Mouse (Mus musculus) heart, adult 2 months (tissue): ENCODE results near the gene C530008M17Rik. TPM values are rescaled to one million over a fixed set of nuclear protein-coding genes. Genes with fewer than 3 reads are reported as not detected.

Source experiments
- DNase-seq, 2 experiments: peaks; one replicate each; pipeline ENCODE4 v3.0.0; 2021
- H3K27ac ChIP-seq: fragments of 200-600 bp; 2 replicates; pipeline ENCODE4 v1.8.1; 2022
- H3K27me3 ChIP-seq: fragments of 200-500 bp; 2 replicates; pipeline ENCODE4 v1.6.1; 2012; ENCODE audit warnings: mild to moderate bottlenecking, low read length, inconsistent platforms, mixed read lengths; ENCODE audit not compliant: control insufficient read depth, insufficient read depth
- H3K36me3 ChIP-seq: fragments of 200-500 bp; 2 replicates; pipeline ENCODE4 v1.6.1; 2012; ENCODE audit warnings: low read length, inconsistent platforms; ENCODE audit not compliant: control insufficient read depth, insufficient read depth
- H3K4me1 ChIP-seq: fragments of 200-500 bp; 2 replicates; pipeline ENCODE4 v1.6.1; 2011; ENCODE audit warnings: low read length; ENCODE audit not compliant: control insufficient read depth, insufficient read depth
- H3K4me3 ChIP-seq: fragments of 200-600 bp; 2 replicates; pipeline ENCODE4 v1.8.1; 2022
- H3K79me2 ChIP-seq: fragments of 200-500 bp; replicated peaks from 2 replicates; pipeline ENCODE4 v1.6.1; 2012; ENCODE audit warnings: mild to moderate bottlenecking, inconsistent platforms, low read length, moderate library complexity, mixed read lengths; ENCODE audit not compliant: control insufficient read depth, insufficient read depth
- H3K9ac ChIP-seq: fragments of 200-500 bp; 2 replicates; pipeline ENCODE4 v1.6.1; 2012; ENCODE audit warnings: low read depth, mild to moderate bottlenecking, control low read depth, inconsistent platforms, low read length, mixed read lengths
- CTCF ChIP-seq: fragments of 200-600 bp; IDR thresholded peaks from 2 replicates; pipeline ENCODE4 v1.8.1; 2022; ENCODE audit warnings: antibody characterized with exemption, mild to moderate bottlenecking, moderate library complexity
- EP300 ChIP-seq: fragments of 200-500 bp; IDR thresholded peaks from 2 replicates; pipeline ENCODE4 v1.6.1; 2011; ENCODE audit warnings: low read depth, low read length, control low read depth; ENCODE audit not compliant: insufficient read depth
- POLR2A ChIP-seq: fragments of 200-500 bp; IDR thresholded peaks from 2 replicates; pipeline ENCODE4 v1.6.1; 2011; ENCODE audit warnings: mild to moderate bottlenecking, low read depth, low read length, control low read depth; ENCODE audit not compliant: insufficient read depth
- WGBS: fragments of 180-500 bp; shearing (Covaris S2); methylation state at CpG from one replicate; pipeline ENCODE4 v1.1.7; 2018; 5-methylcytosine and 5-hydroxymethylcytosine counted together
- intact Hi-C: fragments of 180-260 bp; cut with DNase I; formaldehyde crosslinking; loops from one replicate; pipeline ENCODE4 v1.15.1; 2025
- polyA plus RNA-seq: library from polyadenylated mRNA; depleted of rRNA; stranded (reverse); fragments of >200 nt; gene quantifications from 2 replicates; pipeline ENCODE4 v1.2.3, GENCODE M21; 2012
- total RNA-seq, 2 experiments: library from RNA; stranded (reverse); gene quantifications; 2 replicates each; pipeline ENCODE4 v1.2.3; 2021

Gene C530008M17Rik
- total and polyA plus RNA-seq, 3 experiments = 1.5 to 5.4 (median 2.4) TPM

DNA sequence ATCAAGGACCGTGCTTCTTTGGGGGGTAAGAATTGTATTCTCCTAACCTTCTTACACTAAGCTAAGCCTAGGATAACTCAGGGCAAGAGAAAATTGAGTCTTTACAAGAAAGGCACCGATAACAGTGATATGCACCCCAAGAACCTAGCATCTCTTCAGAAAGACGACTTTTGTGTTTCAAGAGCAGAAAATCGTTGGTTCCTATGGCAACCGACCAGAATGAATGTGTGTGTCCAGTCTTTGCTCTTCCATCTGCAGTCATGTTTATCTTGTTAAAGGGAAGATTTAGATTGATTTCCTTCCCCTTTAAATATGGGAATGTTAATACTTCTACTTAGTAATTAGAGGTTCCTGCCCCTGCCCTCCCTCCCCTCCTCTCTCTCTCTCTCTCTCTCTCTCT, 27.1 kb downstream of the C530008M17Rik start:
- no peaks in the 10 kb centered on the region for H3K79me2 ChIP-seq
- intact Hi-C loops = no loop called here

DNA sequence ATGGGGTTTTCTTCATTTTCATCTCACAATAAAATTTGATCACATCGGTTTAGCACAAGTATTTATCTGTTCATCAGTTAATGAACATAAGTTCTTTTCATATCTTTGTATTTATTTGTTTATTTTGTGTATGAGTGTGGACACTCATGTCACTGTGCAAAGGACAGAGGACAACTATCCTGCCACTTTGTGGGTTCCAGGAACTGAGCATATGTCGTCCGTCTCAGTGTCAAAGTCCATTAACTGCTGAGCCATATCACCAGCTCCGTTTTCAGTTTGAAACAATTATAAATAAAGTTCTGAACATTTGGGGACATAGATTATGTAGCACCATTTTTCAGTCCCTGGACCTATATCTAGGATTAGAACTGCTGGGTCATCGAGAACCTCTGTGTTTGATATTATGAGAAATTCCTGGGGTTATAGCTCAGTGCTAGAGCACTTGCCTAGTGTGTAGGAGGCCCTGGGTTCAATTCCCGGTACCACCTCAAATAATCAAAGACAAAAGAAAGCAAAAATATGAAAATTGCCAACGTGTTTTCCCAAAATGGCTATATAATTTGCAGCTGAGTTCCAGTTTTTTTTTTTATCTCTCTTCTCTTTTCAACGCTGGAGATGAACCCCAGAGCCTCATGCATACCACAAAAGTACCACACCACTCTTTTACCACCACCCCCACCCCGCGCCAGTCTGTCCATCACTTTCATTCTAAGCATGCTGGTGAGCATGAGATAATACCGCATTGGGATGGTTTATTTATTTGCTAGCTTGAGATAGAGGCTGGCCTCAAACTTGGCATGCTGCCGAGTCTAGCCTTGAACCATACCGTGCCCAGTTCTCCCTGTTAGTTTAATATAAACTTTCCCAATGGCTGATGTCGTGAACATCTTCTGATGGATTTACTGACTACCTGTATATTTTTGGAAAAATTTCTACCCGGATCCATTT, 28.6 kb downstream of the C530008M17Rik start:
- 81% methylated on average over 15 of the region's 15 CpGs for WGBS
- DNase-seq = no peak
- H3K27me3 ChIP-seq = no peaks in the 10 kb centered on the region
- no peaks in the 10 kb centered on the region for H3K79me2 ChIP-seq
- no peaks in the 10 kb centered on the region for H3K36me3 ChIP-seq
- no peak overlapping the region for H3K27ac ChIP-seq
- TF ChIP-seq CTCF = no peak
- no peak for TF ChIP-seq EP300
- TF ChIP-seq POLR2A = no peak
- no peak overlapping the region for H3K4me3 ChIP-seq
- no peaks in the 10 kb centered on the region for H3K4me1 ChIP-seq
- no peak overlapping the region for H3K9ac ChIP-seq
- intact Hi-C loops = no loop called here

More for the DNA sequence above, 27.1 kb downstream of the C530008M17Rik start:
- H3K27me3 ChIP-seq = no peaks in the 10 kb centered on the region
- WGBS = 79% methylated on average over 5 of the region's 5 CpGs
- H3K4me1 ChIP-seq = no peaks in the 10 kb centered on the region
- no peak for TF ChIP-seq EP300
- no peak for TF ChIP-seq CTCF
- no peak for TF ChIP-seq POLR2A
- no peak overlapping the region for H3K27ac ChIP-seq
- no peaks in the 10 kb centered on the region for H3K36me3 ChIP-seq
- DNase-seq = no peak
- no peak overlapping the region for H3K9ac ChIP-seq
- no peak overlapping the region for H3K4me3 ChIP-seq

DNA sequence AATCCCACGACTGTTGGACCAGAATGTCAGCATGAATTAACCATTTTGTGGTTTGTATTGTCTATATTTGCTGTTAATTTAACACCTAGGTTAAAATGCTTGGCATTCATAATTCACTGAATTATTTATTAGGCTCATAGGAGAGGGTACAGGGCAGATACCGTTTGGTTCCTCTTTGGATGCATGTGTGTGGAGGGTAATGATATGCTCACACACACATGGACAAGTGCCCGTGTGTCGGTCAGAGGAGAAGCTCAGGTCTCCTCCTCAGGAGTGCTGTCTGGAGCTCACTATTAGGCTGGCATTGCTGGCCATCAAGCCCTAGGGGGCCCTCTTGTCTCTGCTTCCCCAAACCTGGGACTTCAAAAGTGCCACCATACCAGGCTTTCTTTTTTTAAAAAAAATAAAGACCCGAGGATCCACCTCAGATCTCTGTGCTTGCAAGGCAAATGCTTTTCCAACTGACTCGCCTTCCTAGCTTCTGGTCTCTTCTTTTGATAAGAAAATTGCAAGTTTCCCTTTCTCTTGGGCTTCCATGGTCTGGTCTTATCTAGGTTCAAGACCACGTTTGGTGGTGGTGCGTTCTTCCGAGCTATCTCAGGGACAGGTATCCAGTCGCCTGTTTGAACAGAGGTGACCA, 31.8 kb downstream of the C530008M17Rik start:
- Histone ChIP-seq H3K27me3 (no peaks in the 10 kb centered on the region), H3K9ac (no peak overlapping the region), H3K4me1 (no peaks in the 10 kb centered on the region), H3K36me3 (no peaks in the 10 kb centered on the region), H3K27ac (no peak overlapping the region), H3K4me3 (no peak overlapping the region), H3K79me2 (no peaks in the 10 kb centered on the region)
- intact Hi-C loops = no loop called here
- 77% methylated on average over 10 of the region's 10 CpGs for WGBS
- no peak for TF ChIP-seq EP300
- no peak for DNase-seq

DNA sequence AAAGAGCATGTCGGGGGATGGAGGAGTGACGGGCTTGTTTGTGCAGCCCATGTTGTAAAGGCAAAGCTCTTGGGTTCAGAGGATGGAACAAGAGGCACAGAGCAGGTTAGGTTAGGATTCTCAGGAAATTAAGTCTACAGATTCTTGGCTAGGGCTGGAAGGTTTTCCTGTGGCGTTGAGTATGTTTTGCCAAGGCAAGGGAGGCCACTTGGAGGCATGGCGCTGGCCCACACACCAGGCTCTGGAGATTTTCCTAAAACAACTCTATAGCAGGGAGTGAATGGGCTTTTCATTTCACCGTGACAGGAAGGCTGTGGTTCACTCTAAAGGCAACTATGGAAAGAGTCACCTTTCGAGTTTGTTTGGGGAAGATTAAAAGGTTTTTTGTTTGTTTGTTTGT, 32.3 kb downstream of the C530008M17Rik start:
- intact Hi-C loops = no loop called here

DNA sequence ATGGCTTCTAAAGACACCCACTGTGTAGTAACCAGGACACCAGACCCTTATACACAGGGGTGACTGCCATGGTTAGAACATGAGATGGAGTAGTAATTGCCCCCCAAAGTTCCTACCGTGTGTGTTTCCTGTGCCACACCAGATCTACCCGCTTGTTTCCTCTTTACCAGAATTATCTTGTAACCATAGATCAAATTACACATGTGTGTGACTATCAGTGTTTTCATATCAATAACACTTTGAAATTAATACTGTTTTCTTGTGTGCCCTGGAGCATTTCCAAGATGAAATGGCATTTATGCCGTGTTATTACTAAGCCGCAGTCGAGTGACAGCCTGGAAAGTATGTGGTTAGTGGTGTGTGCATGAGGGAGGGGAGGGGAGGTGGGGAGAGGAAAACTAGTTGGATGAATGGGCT, 33.9 kb downstream of the C530008M17Rik start:
- intact Hi-C loops = no loop called here
- no peak overlapping the region for H3K4me3 ChIP-seq
- H3K4me1 ChIP-seq = no peaks in the 10 kb centered on the region
- no peaks in the 10 kb centered on the region for H3K27me3 ChIP-seq
- no peaks in the 10 kb centered on the region for H3K36me3 ChIP-seq
- H3K79me2 ChIP-seq = no peaks in the 10 kb centered on the region
- no peak overlapping the region for H3K9ac ChIP-seq
- DNase-seq = no peak
- TF ChIP-seq POLR2A (no peak), EP300 (no peak), CTCF (no peak)
- WGBS = 70% methylated on average over 5 of the region's 5 CpGs
- H3K27ac ChIP-seq = no peak overlapping the region

More for the DNA sequence above, 32.3 kb downstream of the C530008M17Rik start:
- no peaks in the 10 kb centered on the region for H3K36me3 ChIP-seq
- DNase-seq = no peak
- no peaks in the 10 kb centered on the region for H3K27me3 ChIP-seq
- WGBS = 71% methylated on average over 6 of the region's 6 CpGs
- no peak overlapping the region for H3K4me3 ChIP-seq
- TF ChIP-seq CTCF (no peak), POLR2A (no peak), EP300 (no peak)
- no peak overlapping the region for H3K27ac ChIP-seq
- no peaks in the 10 kb centered on the region for H3K79me2 ChIP-seq
- H3K4me1 ChIP-seq = no peaks in the 10 kb centered on the region
- no peak overlapping the region for H3K9ac ChIP-seq

DNA sequence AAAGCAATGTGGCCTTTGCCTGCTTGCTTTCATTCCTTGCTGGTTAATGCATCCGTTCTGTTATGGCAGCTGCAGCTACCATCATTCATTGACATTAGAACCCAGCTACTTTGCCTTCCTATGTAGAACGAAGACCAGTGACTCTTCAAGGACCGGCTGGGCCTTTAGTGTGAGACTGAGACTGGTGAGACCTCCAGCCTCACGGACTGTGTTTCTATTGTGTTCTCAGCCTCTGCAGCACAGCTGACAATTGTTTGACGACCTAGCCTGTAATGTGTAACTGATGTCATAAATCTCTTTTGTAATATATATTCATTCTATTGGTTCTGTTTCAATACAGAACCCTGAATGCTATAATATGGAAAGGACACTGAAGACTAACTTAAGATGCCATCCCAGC, 34.9 kb downstream of the C530008M17Rik start:
- intact Hi-C loops = no loop called here
- whole genome bisulfite sequencing = 88% methylated on average over 5 of the region's 5 CpGs
- H3K27ac ChIP-seq = no peak overlapping the region
- DNase-seq = no peak
- TF ChIP-seq CTCF (no peak), POLR2A (no peak), EP300 (no peak)
- H3K79me2 ChIP-seq = no peaks in the 10 kb centered on the region
- no peak overlapping the region for H3K4me3 ChIP-seq
- H3K9ac ChIP-seq = no peak overlapping the region
- no peaks in the 10 kb centered on the region for H3K27me3 ChIP-seq
- no peaks in the 10 kb centered on the region for H3K4me1 ChIP-seq
- no peaks in the 10 kb centered on the region for H3K36me3 ChIP-seq
